Mouse (Mus musculus) thymus, postnatal 0 days (tissue): ENCODE measurements around the gene Nmnat3. TPM values are rescaled to one million over a fixed set of nuclear protein-coding genes. Genes with fewer than 3 reads are reported as not detected.

Experiments used
- polyA plus RNA-seq: library from polyadenylated mRNA; unstranded; fragments of >200 nt; fragmentation: Nextera tagmentation; extraction: Ambion mirVana; gene quantifications from 2 replicates; pipeline ENCODE4 v1.2.1, GENCODE M21; 2015

Gene Nmnat3
- polyA plus RNA-seq, 1 experiment from 2014 or later: 17.1 TPM

Other genes starting within 250 kb of the Nmnat3 start
- 11.0 and 11.3 TPM in 2 replicates for gene Rbp1, start 135.5 kb downstream of the Nmnat3 start, polyA plus RNA-seq
- gene Rbp2, start 198.7 kb downstream of the Nmnat3 start, polyA plus RNA-seq: 0.17 and 1.7 TPM in 2 replicates